Comparison of ENCODE assay signal across 8 mouse cellular contexts in the genomic region with DNA sequence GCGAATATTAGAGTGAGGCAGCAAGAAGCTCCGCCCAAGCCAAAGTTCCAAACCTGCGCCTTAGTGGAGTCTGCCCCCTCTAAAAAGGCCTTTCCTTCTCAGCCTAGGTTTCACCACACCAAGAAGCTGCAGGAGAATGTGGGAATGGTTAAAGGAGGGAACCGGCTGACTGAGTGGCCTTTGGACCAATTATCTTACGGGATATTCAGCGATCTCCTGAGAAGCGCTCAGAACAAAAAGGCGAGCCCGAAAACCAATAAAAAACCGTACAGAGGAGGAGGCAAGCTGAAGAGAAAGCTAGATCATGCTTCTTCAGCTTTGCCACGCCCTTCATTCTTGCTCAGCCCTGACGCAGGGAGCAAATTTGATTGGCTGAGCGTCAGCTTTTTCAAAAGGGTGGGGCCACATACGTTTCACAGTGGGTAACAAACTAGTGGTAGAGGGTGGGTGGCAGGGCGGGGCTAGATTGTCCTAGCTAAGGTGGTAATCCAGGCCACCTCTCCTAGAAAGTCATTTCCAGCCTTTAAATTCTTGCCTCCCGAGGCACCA. TPM values are rescaled to one million over a fixed set of nuclear protein-coding genes. Genes with fewer than 3 reads are reported as not detected.
DNase-seq lines count a peak whose midpoint lies in the region; ATAC-seq and TF ChIP-seq lines count a peak whose summit lies in the region.

TSS of gene Cdk16 (plus strand) at position 436 of the 549 bp plus-strand sequence.

- DNase-seq in B cell, adult 2 months, result peak; percentile 79 to 83
- peak; percentile 93 for DNase-seq in heart, adult 9 months (ENCODE audit: low spot score in 2 of 2)
- peak; percentile 97 for DNase-seq in kidney, postnatal 0 days (ENCODE audit: low spot score)
- peak; percentile 64 for DNase-seq in liver, embryonic 11.5 days (ENCODE audit: low spot score)
- DNase-seq in naive thymus-derived CD4-positive, alpha-beta T cell, adult 2 months (ENCODE audit: low read depth), result peak; percentile 92

- no peak for TF ChIP-seq POLR2A in bone marrow macrophage, adult 2 months (IDR thresholded peaks at IDR 0.05; ENCODE audit: borderline replicate concordance, low read depth, low read length)
- peak; percentile 55 for TF ChIP-seq POLR2A in embryonic fibroblast, embryonic 13.5 days (IDR thresholded peaks at IDR 0.05; ENCODE audit: low read depth, low read length)

- no peaks in the 10 kb centered on the region for H3K27me3 ChIP-seq in kidney, postnatal 0 days (ENCODE audit: insufficient read depth, low read length)
- H3K27me3 ChIP-seq in liver, embryonic 11.5 days (replicated peaks; ENCODE audit: control insufficient read depth, insufficient read depth, low read length), result no peaks in the 10 kb centered on the region
- no peaks in the 10 kb centered on the region for H3K27me3 ChIP-seq in stomach, embryonic 14.5 days (ENCODE audit: control insufficient read depth, insufficient read depth, low read length)

- H3K4me2 ChIP-seq in kidney, postnatal 0 days (ENCODE audit: low read length), result peak within 1 kb of the TSS; percentile 63
- H3K4me2 ChIP-seq in liver, embryonic 11.5 days, result peak within 1 kb of the TSS; percentile 80
- H3K4me2 ChIP-seq in stomach, embryonic 14.5 days (replicated peaks; ENCODE audit: low read depth, low read length), result peak within 1 kb of the TSS; percentile 55

- peak within 1 kb of the TSS; percentile 64 for H3K4me3 ChIP-seq in bone marrow macrophage, adult 2 months (ENCODE audit: insufficient read depth, low read length)
- peak within 1 kb of the TSS; percentile 98 for H3K4me3 ChIP-seq in embryonic fibroblast, embryonic 13.5 days (ENCODE audit: insufficient read depth, low read length)
- peak within 1 kb of the TSS; percentile 67 for H3K4me3 ChIP-seq in kidney, postnatal 0 days (replicated peaks; ENCODE audit: low read depth, low read length)
- H3K4me3 ChIP-seq in liver, embryonic 11.5 days (ENCODE audit: low read depth, low read length), result peak within 1 kb of the TSS; percentile 78
- H3K4me3 ChIP-seq in stomach, embryonic 14.5 days (ENCODE audit: low read depth, low read length), result peak within 1 kb of the TSS; percentile 58

- H3K9ac ChIP-seq in kidney, postnatal 0 days (ENCODE audit: low read depth, low read length), result peak within 1 kb of the TSS; percentile 86
- H3K9ac ChIP-seq in liver, embryonic 11.5 days (ENCODE audit: low read depth, low read length), result peak within 1 kb of the TSS; percentile 91
- peak within 1 kb of the TSS; percentile 78 for H3K9ac ChIP-seq in stomach, embryonic 14.5 days (replicated peaks; ENCODE audit: low read depth, low read length)

- ATAC-seq in kidney, postnatal 0 days (replicated peaks; ENCODE audit: low FRiP score, low read depth), result peak; percentile 94
- peak; percentile 93 for ATAC-seq in liver, embryonic 11.5 days (replicated peaks; ENCODE audit: low FRiP score)
- ATAC-seq in stomach, embryonic 14.5 days (ENCODE audit: insufficient number of reproducible peaks, insufficient read depth, low FRiP score, low read depth), result peak; percentile 94

- TF ChIP-seq CTCF in bone marrow macrophage, adult 2 months (IDR thresholded peaks at IDR 0.05; ENCODE audit: low read depth, low read length), result no peak
- no peak for TF ChIP-seq CTCF in embryonic fibroblast, embryonic 13.5 days (IDR thresholded peaks at IDR 0.05; ENCODE audit: borderline replicate concordance, insufficient read depth, low read length)
- no peak for TF ChIP-seq CTCF in kidney, postnatal 0 days (IDR thresholded peaks at IDR 0.05; ENCODE audit: low read depth)

- 26% methylated on average over 16 of the region's 16 CpGs for WGBS in kidney, postnatal 0 days
- 15% methylated on average over 16 of the region's 16 CpGs for WGBS in liver, embryonic 11.5 days
- 18% methylated on average over 16 of the region's 16 CpGs for WGBS in stomach, embryonic 14.5 days

- no peaks in the 10 kb centered on the region for H3K36me3 ChIP-seq in kidney, postnatal 0 days (ENCODE audit: insufficient read depth, low read length)
- H3K36me3 ChIP-seq in liver, embryonic 11.5 days (ENCODE audit: control insufficient read depth, insufficient read depth, low read length), result peaks cover under 1% of the 10 kb centered on the region; the same call in 1 of the 2 replicates
- peaks cover 3% of the 10 kb centered on the region; the same call in 1 of the 2 replicates for H3K36me3 ChIP-seq in stomach, embryonic 14.5 days (ENCODE audit: control insufficient read depth, insufficient read depth, low read length)

- no peaks in the 10 kb centered on the region for H3K9me3 ChIP-seq in kidney, postnatal 0 days (replicated peaks; ENCODE audit: low read length)
- no peaks in the 10 kb centered on the region for H3K9me3 ChIP-seq in liver, embryonic 11.5 days (ENCODE audit: control insufficient read depth, low read length)
- no peaks in the 10 kb centered on the region for H3K9me3 ChIP-seq in stomach, embryonic 14.5 days (ENCODE audit: control insufficient read depth, low read depth, low read length)

- peak within 1 kb of the TSS; percentile 84 for H3K27ac ChIP-seq in bone marrow macrophage, adult 2 months (ENCODE audit: insufficient read depth, low read depth, low read length)
- peak within 1 kb of the TSS; percentile 98 for H3K27ac ChIP-seq in embryonic fibroblast, embryonic 13.5 days (ENCODE audit: insufficient read depth, low read length)
- peak within 1 kb of the TSS; percentile 96 for H3K27ac ChIP-seq in kidney, postnatal 0 days
- peak within 1 kb of the TSS; percentile 91 for H3K27ac ChIP-seq in liver, embryonic 11.5 days (ENCODE audit: low read depth, low read length)
- H3K27ac ChIP-seq in stomach, embryonic 14.5 days (ENCODE audit: low read length), result peak within 1 kb of the TSS; percentile 95

- H3K4me1 ChIP-seq in bone marrow macrophage, adult 2 months (ENCODE audit: control insufficient read depth, insufficient read depth, low read length), result peaks cover 13% of the 10 kb centered on the region
- H3K4me1 ChIP-seq in embryonic fibroblast, embryonic 13.5 days (ENCODE audit: control insufficient read depth, insufficient read depth, low read length), result no peaks in the 10 kb centered on the region
- H3K4me1 ChIP-seq in kidney, postnatal 0 days (replicated peaks; ENCODE audit: insufficient read depth, low read length), result no peaks in the 10 kb centered on the region
- H3K4me1 ChIP-seq in liver, embryonic 11.5 days (replicated peaks; ENCODE audit: control insufficient read depth, insufficient read depth, low read length), result peaks cover 8% of the 10 kb centered on the region; the same call in 1 of the 2 replicates
- H3K4me1 ChIP-seq in stomach, embryonic 14.5 days (ENCODE audit: control insufficient read depth, insufficient read depth, low read length), result no peaks in the 10 kb centered on the region; the same call in 1 of the 2 replicates

RNA-seq across cellular contexts. Expression of gene Cdk16, which starts in this region (rescaled TPM):
- 56.1 and 57.6 TPM in 2 replicates for polyA plus RNA-seq in bone marrow macrophage, adult 2 months (2012; ENCODE audit: insufficient read depth, insufficient read length, missing spikeins)
- 129 and 141 TPM in 2 replicates for polyA plus RNA-seq in embryonic fibroblast, embryonic 13.5 days (2011; ENCODE audit: insufficient read length, low read depth, missing spikeins)
- 78.9 and 81.6 TPM in 2 replicates for polyA plus RNA-seq in kidney, postnatal 0 days (2015; fragmentation: Nextera tagmentation; extraction: Ambion mirVana)
- 62.1 and 68.3 TPM in 2 replicates for polyA plus RNA-seq in liver, embryonic 11.5 days (2014; fragmentation: Nextera tagmentation; extraction: Ambion mirVana)
- 74.2 and 79.8 TPM in 2 replicates for polyA plus RNA-seq in stomach, embryonic 14.5 days (2014; fragmentation: Nextera tagmentation; extraction: Ambion mirVana)

Comparison
In these comparisons a context has a peak if more than half of its experiments do, and no peak if none do; other contexts are left out.
1. Peak in every context shown above with its lines: DNase-seq, ATAC-seq, H3K4me3 ChIP-seq and H3K27ac ChIP-seq.